Mouse (Mus musculus): Measurements from ENCODE around the gene Agap3. TPM values are rescaled to one million over a fixed set of nuclear protein-coding genes. Genes with fewer than 3 reads are reported as not detected.
A peak's percentile ranks its signal among the peaks of the same experiment; 100 is the strongest.

The Agap3 gene
- polyA plus RNA-seq, 1 experiment from 2014 or later, result 21.9 TPM

DNA sequence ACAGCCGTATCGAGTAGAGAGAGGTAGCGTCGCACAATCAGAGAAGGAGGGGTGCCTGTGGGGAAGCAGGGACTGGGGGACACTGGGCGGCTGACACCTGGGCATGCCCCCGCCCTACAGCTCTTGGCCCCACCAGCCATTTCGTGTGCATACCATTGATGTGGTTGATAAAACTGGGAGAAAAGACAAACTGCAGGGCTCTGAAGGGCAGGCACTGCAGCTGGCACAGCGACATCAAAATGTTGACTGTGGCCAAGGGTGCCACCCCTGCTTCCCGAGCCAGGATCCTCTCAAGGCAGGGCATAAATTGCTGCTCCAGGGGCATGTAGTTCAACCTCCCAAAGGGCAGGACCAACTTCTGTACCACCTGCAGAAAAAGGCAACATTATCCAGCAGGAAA, 9.9 kb upstream of the Agap3 start:
- Histone ChIP-seq H3K27me3 (ENCODE audit: control insufficient read depth, insufficient read depth, low read length) (no peaks in the 10 kb centered on the region), H3K4me2 (replicated peaks; ENCODE audit: low read depth) (no peak overlapping the region), H3K36me3 (ENCODE audit: control insufficient read depth, insufficient read depth, low read length) (peaks cover 27% of the 10 kb centered on the region), H3K4me1 (replicated peaks; ENCODE audit: control insufficient read depth, insufficient read depth) (peaks cover 5% of the 10 kb centered on the region), H3K27ac (replicated peaks) (no peak overlapping the region), H3K4me3 (ENCODE audit: low read depth, low read length) (no peak overlapping the region), H3K9ac (ENCODE audit: low read length) (no peak overlapping the region), H3K9me3 (ENCODE audit: control insufficient read depth, low read length) (no peaks in the 10 kb centered on the region)
- 72% methylated on average over 9 of the region's 9 CpGs for WGBS
- TF ChIP-seq CTCF (IDR thresholded peaks at IDR 0.05; ENCODE audit: low read depth) (no peak), EP300 (optimal IDR thresholded peaks at IDR 0.05) (no peak)
- DNase-seq (ENCODE audit: low spot score) (no peak), ATAC-seq (ENCODE audit: low FRiP score, low TSS enrichment) (no peak)

DNA sequence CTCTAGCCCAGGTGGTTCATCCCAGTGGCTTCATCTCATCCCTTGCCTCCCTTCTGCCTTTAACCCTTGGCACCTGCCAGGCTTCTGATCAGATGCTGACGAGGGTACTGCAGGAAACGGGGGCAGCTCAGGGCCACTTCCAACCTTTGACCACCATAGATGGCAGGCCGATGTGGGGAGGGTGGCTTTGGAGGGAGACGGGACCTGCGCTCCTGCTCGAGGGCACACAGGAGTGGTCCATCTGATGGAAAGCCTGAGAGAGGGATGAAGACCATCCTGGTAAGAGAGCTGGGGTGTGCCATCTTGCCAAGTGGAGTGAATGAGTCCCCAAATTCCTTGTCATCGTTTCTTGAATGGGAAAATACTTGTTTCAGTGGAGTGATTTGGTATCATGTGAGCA, 8.8 kb upstream of the Agap3 start:
- Histone ChIP-seq H3K27ac (replicated peaks) (no peak overlapping the region), H3K36me3 (ENCODE audit: control insufficient read depth, insufficient read depth, low read length) (peaks cover 27% of the 10 kb centered on the region), H3K4me1 (replicated peaks; ENCODE audit: control insufficient read depth, insufficient read depth) (peaks cover 5% of the 10 kb centered on the region), H3K9me3 (ENCODE audit: control insufficient read depth, low read length) (no peaks in the 10 kb centered on the region), H3K9ac (ENCODE audit: low read length) (no peak overlapping the region), H3K4me3 (ENCODE audit: low read depth, low read length) (no peak overlapping the region), H3K4me2 (replicated peaks; ENCODE audit: low read depth) (no peak overlapping the region), H3K27me3 (ENCODE audit: control insufficient read depth, insufficient read depth, low read length) (no peaks in the 10 kb centered on the region)
- no peak for DNase-seq (ENCODE audit: low spot score)
- TF ChIP-seq EP300 (optimal IDR thresholded peaks at IDR 0.05), result no peak
- TF ChIP-seq CTCF (IDR thresholded peaks at IDR 0.05; ENCODE audit: low read depth), result no peak
- ATAC-seq (ENCODE audit: low FRiP score, low TSS enrichment), result no peak
- 86% methylated on average over 7 of the region's 7 CpGs for WGBS

DNA sequence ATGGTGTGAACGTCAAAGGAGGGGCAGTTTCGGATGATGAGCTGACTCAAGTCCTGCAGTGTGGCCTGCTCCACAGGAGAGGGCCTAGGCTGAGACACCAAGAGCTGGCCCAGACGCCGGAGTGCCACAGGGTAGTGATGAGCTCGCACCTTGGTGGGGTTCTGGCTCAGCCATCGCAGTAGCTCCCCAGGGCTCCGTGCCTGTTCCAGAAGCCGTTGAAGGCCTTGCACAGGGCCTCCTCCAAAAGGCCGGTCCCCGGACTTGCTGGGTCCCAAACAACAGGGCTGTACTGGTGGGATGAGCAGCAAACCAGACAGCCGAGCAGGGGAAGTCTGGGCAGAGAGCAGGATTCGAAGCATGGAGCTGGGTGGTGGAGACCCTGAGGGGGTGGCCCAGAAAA, 8.1 kb upstream of the Agap3 start:
- Histone ChIP-seq H3K36me3 (ENCODE audit: control insufficient read depth, insufficient read depth, low read length) (peaks cover 27% of the 10 kb centered on the region), H3K4me3 (ENCODE audit: low read depth, low read length) (peak overlapping the region; percentile 87), H3K9ac (ENCODE audit: low read length) (peak overlapping the region; percentile 90), H3K4me1 (replicated peaks; ENCODE audit: control insufficient read depth, insufficient read depth) (peaks cover 5% of the 10 kb centered on the region), H3K27ac (replicated peaks) (no peak overlapping the region), H3K9me3 (ENCODE audit: control insufficient read depth, low read length) (no peaks in the 10 kb centered on the region), H3K4me2 (replicated peaks; ENCODE audit: low read depth) (peak overlapping the region; percentile 92), H3K27me3 (ENCODE audit: control insufficient read depth, insufficient read depth, low read length) (no peaks in the 10 kb centered on the region)
- WGBS, result 82% methylated on average over 12 of the region's 12 CpGs
- ATAC-seq (ENCODE audit: low FRiP score, low TSS enrichment) (no peak), DNase-seq (ENCODE audit: low spot score) (no peak)
- TF ChIP-seq EP300 (optimal IDR thresholded peaks at IDR 0.05) (no peak), CTCF (IDR thresholded peaks at IDR 0.05; ENCODE audit: low read depth) (no peak)

DNA sequence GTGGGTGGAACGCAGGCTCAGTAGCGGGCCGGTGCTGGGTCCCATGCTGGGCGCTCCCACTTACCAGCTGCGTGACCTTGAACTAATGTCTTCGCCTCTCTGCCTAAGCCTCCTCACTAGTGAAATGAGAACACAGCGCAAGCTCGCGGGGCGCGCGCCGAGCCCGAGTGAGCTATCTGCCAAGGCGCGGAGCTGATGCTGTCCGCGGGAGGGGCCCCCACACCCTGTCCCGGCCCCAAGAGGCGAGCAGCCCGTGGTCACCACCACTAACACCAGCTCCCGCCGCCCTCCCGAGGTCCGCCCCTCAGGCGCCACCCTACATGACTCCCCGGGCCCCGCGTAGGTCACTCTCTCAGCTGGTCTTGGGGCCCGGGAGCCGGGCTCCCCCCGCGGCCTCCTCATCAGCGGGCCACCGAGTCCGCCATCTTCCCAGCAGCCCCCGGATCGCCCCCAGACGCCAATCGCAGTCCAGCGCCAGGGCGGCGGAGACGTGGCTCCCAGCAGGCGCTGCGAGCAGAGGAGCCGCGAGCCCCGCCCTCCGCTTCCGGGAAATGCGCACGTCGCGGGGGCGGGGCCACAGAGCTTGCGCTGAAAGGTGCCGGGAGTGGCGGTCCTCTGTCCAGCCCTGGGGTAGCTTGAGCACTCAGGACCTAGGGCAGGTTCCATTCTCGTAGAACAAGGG, 7.1 kb upstream of the Agap3 start, which contains the start of gene Fastk:
Gene Fastk (minus strand): TSS at position 542 of the 682 bp plus-strand sequence.
- peak; percentile 95 for DNase-seq (ENCODE audit: low spot score)
- peaks cover 22% of the 10 kb centered on the region for H3K36me3 ChIP-seq (ENCODE audit: control insufficient read depth, insufficient read depth, low read length)
- H3K9ac ChIP-seq (ENCODE audit: low read length), result peak within 1 kb of the TSS; percentile 90
- peak within 1 kb of the TSS; percentile 95 for H3K27ac ChIP-seq (replicated peaks)
- TF ChIP-seq CTCF (IDR thresholded peaks at IDR 0.05; ENCODE audit: low read depth) (no peak), EP300 (optimal IDR thresholded peaks at IDR 0.05) (no peak)
- peak within 1 kb of the TSS; percentile 87 for H3K4me3 ChIP-seq (ENCODE audit: low read depth, low read length)
- WGBS, result 1% methylated on average over 56 of the region's 60 CpGs
- H3K4me2 ChIP-seq (replicated peaks; ENCODE audit: low read depth), result peak within 1 kb of the TSS; percentile 92
- ATAC-seq (ENCODE audit: low FRiP score, low TSS enrichment), result peak; percentile 84
- peaks cover 5% of the 10 kb centered on the region for H3K4me1 ChIP-seq (replicated peaks; ENCODE audit: control insufficient read depth, insufficient read depth)
- no peaks in the 10 kb centered on the region for H3K27me3 ChIP-seq (ENCODE audit: control insufficient read depth, insufficient read depth, low read length)
- no peaks in the 10 kb centered on the region for H3K9me3 ChIP-seq (ENCODE audit: control insufficient read depth, low read length)

DNA sequence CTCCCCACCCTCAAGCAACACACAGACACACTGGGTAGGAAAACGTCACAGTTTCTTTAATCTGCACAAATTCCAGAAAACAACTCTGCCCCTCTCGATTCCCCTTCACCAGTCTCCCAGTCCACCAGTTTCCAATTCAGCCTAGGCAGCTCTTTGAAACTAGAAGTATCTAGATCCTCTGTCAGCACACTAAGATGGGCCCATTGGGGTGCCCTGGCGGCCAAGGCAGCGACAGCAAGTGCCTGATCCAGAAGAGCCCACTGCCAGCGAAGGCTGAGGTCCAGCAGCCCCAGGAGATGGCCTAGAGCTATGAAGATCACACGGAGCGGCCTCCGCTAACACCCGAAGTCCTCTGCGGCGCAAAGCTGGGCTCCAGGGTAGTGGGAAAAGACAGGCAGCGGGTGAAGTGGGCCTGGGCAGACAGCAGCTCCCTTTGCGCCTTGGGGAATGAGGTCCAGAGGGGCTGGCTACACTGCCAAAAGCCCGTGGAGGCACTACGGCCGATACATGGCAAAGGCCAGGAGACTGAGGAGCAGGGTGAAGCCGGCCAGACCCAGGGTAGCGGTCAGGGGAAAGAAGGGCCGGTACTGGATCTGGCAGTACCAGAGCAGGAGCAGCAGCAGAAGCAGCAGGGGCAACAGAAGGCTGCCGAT, 6.4 kb upstream of the Agap3 start:
- WGBS, result 59% methylated on average over 20 of the region's 20 CpGs
- Histone ChIP-seq H3K4me2 (replicated peaks; ENCODE audit: low read depth) (peak overlapping the region; percentile 92), H3K36me3 (ENCODE audit: control insufficient read depth, insufficient read depth, low read length) (peaks cover 16% of the 10 kb centered on the region), H3K27me3 (ENCODE audit: control insufficient read depth, insufficient read depth, low read length) (no peaks in the 10 kb centered on the region), H3K9me3 (ENCODE audit: control insufficient read depth, low read length) (no peaks in the 10 kb centered on the region), H3K27ac (replicated peaks) (peak overlapping the region; percentile 95), H3K4me1 (replicated peaks; ENCODE audit: control insufficient read depth, insufficient read depth) (peaks cover 5% of the 10 kb centered on the region), H3K9ac (ENCODE audit: low read length) (peak overlapping the region; percentile 90), H3K4me3 (ENCODE audit: low read depth, low read length) (peak overlapping the region; percentile 87)
- peak; percentile 44 for TF ChIP-seq CTCF (IDR thresholded peaks at IDR 0.05; ENCODE audit: low read depth)
- TF ChIP-seq EP300 (optimal IDR thresholded peaks at IDR 0.05), result no peak
- no peak for ATAC-seq (ENCODE audit: low FRiP score, low TSS enrichment)
- DNase-seq (ENCODE audit: low spot score), result no peak

DNA sequence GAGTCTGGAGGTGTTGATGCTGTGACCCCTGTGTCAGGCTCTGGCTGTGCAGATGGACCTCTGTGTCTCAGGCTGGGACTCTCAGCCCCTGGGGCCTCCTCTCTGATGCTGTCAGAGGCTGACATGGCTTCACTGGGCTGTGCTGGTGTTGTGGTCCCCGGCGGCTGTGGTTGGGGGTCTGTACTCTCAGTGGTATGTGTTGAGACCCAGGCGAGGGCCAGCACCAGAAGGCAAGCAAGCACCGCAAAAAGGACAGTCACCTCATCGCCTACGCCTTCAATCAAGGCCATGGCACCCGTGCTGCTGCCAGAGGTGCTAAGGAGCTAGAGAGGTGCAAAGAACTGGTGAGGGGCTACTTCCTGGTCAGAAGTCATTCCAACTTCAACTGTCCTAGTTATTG, 5.3 kb upstream of the Agap3 start:
- WGBS, result 81% methylated on average over 7 of the region's 7 CpGs
- no peak for DNase-seq (ENCODE audit: low spot score)
- Histone ChIP-seq H3K27me3 (ENCODE audit: control insufficient read depth, insufficient read depth, low read length) (no peaks in the 10 kb centered on the region), H3K9me3 (ENCODE audit: control insufficient read depth, low read length) (no peaks in the 10 kb centered on the region), H3K27ac (replicated peaks) (no peak overlapping the region), H3K36me3 (ENCODE audit: control insufficient read depth, insufficient read depth, low read length) (peaks cover 7% of the 10 kb centered on the region), H3K4me2 (replicated peaks; ENCODE audit: low read depth) (no peak overlapping the region), H3K4me1 (replicated peaks; ENCODE audit: control insufficient read depth, insufficient read depth) (peaks cover 5% of the 10 kb centered on the region), H3K9ac (ENCODE audit: low read length) (no peak overlapping the region), H3K4me3 (ENCODE audit: low read depth, low read length) (no peak overlapping the region)
- TF ChIP-seq EP300 (optimal IDR thresholded peaks at IDR 0.05), result no peak
- no peak for TF ChIP-seq CTCF (IDR thresholded peaks at IDR 0.05; ENCODE audit: low read depth)
- no peak for ATAC-seq (ENCODE audit: low FRiP score, low TSS enrichment)

All from stomach, postnatal 0 days (tissue).